Mouse (Mus musculus) cerebellum, adult 2 months (tissue): Measurements from ENCODE around the gene Tmem205. TPM values are rescaled to one million over a fixed set of nuclear protein-coding genes. Genes with fewer than 3 reads are reported as not detected.

Source experiments
- DNase-seq, 2 experiments: peaks; one replicate each; pipeline ENCODE4 v3.0.0; 2021
- H3K27ac ChIP-seq: fragments of 200-500 bp; 2 replicates; pipeline ENCODE4 v1.5.1; 2012; ENCODE audit warnings: low read length, control low read depth, inconsistent platforms; ENCODE audit not compliant: insufficient read depth
- H3K27me3 ChIP-seq: fragments of 200-500 bp; 2 replicates; pipeline ENCODE4 v1.6.1; 2012; ENCODE audit warnings: inconsistent platforms, mild to moderate bottlenecking, low read length, moderate library complexity; ENCODE audit not compliant: control insufficient read depth, insufficient read depth
- H3K4me1 ChIP-seq: fragments of 200-500 bp; 2 replicates; pipeline ENCODE4 v1.6.1; 2011; ENCODE audit warnings: low read length; ENCODE audit not compliant: control insufficient read depth, insufficient read depth
- H3K4me3 ChIP-seq: fragments of 200-500 bp; replicated peaks from 2 replicates; pipeline ENCODE3; 2011; ENCODE audit warnings: mild to moderate bottlenecking, low read depth, low read length, control low read depth; ENCODE audit not compliant: insufficient read depth
- CTCF ChIP-seq: fragments of 200-500 bp; IDR thresholded peaks from 2 replicates; pipeline ENCODE4 v1.5.1; 2011; ENCODE audit warnings: low read depth, mild to moderate bottlenecking, control low read depth, low read length, moderate library complexity, borderline replicate concordance; ENCODE audit not compliant: insufficient read depth
- POLR2A ChIP-seq: fragments of 200-500 bp; IDR thresholded peaks from 2 replicates; pipeline ENCODE4 v1.6.1; 2011; ENCODE audit warnings: low read length, control low read depth, borderline replicate concordance; ENCODE audit not compliant: insufficient read depth
- WGBS: fragments of 180-500 bp; shearing (Covaris S2); methylation state at CpG from one replicate; pipeline ENCODE4 v1.1.7; 2018; 5-methylcytosine and 5-hydroxymethylcytosine counted together
- polyA plus RNA-seq: library from polyadenylated mRNA; depleted of rRNA; stranded (reverse); fragments of >200 nt; gene quantifications from 2 replicates; pipeline ENCODE4 v1.2.3, GENCODE M21; 2012; rRNA removed

Gene Tmem205
- polyA plus RNA-seq = 62.5 and 64.1 TPM in 2 replicates

DNA sequence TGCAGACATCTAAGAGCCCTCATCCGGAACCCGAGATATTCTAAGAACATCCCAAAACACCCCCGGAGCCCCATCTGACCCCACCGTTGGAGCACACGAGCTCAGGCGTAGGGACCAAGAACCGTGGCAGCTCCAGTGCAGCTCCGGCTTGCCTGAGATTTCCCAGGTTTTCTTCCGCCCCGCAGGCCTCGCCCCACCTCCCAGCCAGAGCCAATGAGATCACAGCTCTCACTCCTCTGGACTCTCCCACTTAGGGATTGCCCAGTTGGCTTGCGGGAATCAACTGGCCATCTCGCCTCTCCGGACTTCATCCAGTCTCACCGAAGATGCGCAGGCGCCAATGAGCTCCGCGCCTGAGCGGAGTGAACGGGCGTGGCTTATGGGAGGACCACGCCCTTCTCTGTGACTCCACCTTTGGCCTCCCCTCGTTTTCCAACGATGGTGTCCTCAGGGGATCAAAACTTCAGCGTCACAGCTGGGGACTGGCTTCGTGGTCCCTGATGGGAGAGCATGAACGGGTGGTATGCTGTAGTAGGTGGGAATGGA lies at the start of gene Tmem205, which contains the start of gene Ccdc159:
Gene Tmem205, minus strand, starts transcription at position 349 of the 546 bp plus-strand sequence.
Gene Ccdc159, plus strand, starts transcription at position 264 of the 546 bp plus-strand sequence.
- H3K4me1 ChIP-seq = peaks cover 14% of the 10 kb centered on the region
- peak; percentile 93 to 98 for DNase-seq
- WGBS = under 1% methylated on average over 28 of the region's 28 CpGs
- peak within 1 kb of the TSS; percentile 2; the same call in 1 of the 2 replicates for H3K27ac ChIP-seq
- H3K27me3 ChIP-seq = no peaks in the 10 kb centered on the region
- TF ChIP-seq CTCF = no peak
- TF ChIP-seq POLR2A = peak; percentile 87
- peak within 1 kb of the TSS; percentile 74 for H3K4me3 ChIP-seq

DNA sequence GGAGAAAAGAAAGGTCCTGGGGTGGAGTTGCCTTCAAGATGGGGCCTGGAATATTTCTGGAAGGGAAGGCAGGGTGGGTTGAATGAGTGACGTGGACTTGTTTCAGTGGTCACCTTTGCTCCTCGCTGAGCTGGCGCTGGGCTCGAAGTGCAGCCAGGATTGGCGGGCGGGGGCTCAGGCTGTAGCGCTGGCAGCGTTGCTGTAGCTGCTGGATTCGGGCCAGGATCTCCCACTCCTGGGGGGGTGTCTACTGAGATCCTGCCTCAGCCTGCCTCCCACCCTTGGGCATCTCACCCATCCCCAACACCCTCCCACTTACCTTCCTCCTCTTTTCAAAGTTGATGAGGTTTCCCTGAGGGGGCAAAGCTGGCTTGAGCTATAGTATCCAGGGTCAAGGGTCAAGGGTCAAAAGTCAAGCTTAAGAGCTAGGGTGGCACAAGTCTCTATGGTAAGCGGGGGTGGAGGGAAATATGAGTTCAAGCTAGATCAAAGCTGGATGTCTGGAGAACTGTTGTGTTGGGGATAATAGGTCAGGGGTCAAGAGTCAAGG lies 49.3 kb upstream of the Tmem205 start:
- WGBS = 44% methylated on average over 10 of the region's 10 CpGs
- TF ChIP-seq CTCF (no peak), POLR2A (no peak)
- H3K27ac ChIP-seq = no peak overlapping the region
- H3K27me3 ChIP-seq = no peaks in the 10 kb centered on the region
- DNase-seq = no peak
- no peak overlapping the region for H3K4me3 ChIP-seq
- H3K4me1 ChIP-seq = peaks cover 10% of the 10 kb centered on the region

DNA sequence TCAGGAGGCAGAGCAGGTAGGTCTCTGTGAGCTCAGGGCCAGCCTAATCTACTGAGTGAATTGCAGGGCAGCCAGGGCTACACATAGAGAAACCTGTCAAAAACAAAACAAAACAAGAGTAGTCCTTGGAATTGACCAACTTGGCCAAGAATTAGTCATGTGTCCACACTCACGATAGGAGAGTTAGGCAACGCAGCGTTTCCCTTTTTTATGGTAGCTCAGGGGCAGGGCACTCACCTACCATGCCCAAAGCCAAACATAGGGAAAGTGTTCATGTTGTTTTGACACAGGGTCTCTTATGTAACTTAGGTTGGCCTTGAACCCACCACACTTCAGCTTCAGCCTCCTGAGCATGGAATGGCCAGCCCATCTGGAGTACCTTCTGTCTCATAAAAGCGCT lies 41.9 kb upstream of the Tmem205 start:
- no peaks in the 10 kb centered on the region for H3K27me3 ChIP-seq
- H3K4me3 ChIP-seq = no peak overlapping the region
- H3K27ac ChIP-seq = peak overlapping the region; percentile 23; the same call in 1 of the 2 replicates
- WGBS = 61% methylated on average over 4 of the region's 4 CpGs
- peaks cover 7% of the 10 kb centered on the region for H3K4me1 ChIP-seq
- TF ChIP-seq POLR2A = no peak
- TF ChIP-seq CTCF = no peak
- DNase-seq = no peak

DNA sequence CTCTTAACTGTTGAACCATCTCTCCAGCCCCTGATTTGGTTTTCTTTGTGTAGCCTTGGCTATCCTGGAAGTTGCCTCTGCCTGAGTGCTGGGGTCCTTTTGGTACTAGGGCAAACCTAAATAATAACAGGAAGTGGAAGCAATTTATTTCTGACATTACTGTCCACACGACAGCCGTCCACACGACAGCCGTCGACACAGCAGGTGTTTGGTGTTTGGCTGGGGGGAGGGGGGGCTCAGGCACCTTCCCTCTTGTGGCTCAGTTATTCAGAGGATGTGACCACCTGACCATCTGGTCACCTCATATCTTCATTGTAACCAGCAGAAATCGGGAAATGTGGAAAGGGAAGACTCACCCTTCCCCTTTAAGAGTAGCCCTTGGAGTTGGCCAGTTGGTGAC lies 41.5 kb upstream of the Tmem205 start:
- H3K27me3 ChIP-seq = no peaks in the 10 kb centered on the region
- no peak for TF ChIP-seq POLR2A
- no peak for TF ChIP-seq CTCF
- H3K27ac ChIP-seq = 0 out of 2 replicates have a peak overlapping the region, but pooled peaks have one; percentile 23
- peaks cover 7% of the 10 kb centered on the region for H3K4me1 ChIP-seq
- H3K4me3 ChIP-seq = no peak overlapping the region
- DNase-seq = no peak
- WGBS = 9% methylated on average over 6 of the region's 6 CpGs

DNA sequence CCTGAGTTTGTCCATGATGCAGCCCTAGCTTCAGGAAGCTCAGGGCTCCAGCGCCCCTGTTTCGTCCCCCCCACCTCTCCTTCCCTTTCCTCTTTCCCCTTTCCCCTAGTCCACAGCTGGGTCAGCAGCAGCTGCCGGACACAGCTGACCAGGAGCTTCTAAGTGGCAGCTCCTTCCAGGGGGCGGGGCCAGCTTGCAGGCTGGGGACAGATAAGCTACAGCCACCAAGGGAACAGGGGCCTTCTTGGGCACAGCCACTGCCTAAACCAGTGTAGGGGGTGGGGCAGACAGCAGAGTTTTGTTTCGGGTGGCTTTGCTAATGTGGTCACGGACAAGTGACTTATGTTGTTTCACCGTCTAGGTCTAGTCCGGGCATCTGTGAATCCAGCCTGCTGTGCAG lies 36.1 kb upstream of the Tmem205 start, which contains the start of gene Epor:
Gene Epor, minus strand, starts transcription at position 90 of the 400 bp plus-strand sequence.
- Histone ChIP-seq H3K27ac (peak within 1 kb of the TSS; percentile 17; the same call in 1 of the 2 replicates), H3K27me3 (no peaks in the 10 kb centered on the region), H3K4me3 (peak within 1 kb of the TSS; percentile 50), H3K4me1 (peaks cover 12% of the 10 kb centered on the region)
- WGBS = 28% methylated on average over 8 of the region's 8 CpGs
- DNase-seq = peak in 1 of 2 experiments; percentile 32
- TF ChIP-seq POLR2A (no peak), CTCF (no peak)

DNA sequence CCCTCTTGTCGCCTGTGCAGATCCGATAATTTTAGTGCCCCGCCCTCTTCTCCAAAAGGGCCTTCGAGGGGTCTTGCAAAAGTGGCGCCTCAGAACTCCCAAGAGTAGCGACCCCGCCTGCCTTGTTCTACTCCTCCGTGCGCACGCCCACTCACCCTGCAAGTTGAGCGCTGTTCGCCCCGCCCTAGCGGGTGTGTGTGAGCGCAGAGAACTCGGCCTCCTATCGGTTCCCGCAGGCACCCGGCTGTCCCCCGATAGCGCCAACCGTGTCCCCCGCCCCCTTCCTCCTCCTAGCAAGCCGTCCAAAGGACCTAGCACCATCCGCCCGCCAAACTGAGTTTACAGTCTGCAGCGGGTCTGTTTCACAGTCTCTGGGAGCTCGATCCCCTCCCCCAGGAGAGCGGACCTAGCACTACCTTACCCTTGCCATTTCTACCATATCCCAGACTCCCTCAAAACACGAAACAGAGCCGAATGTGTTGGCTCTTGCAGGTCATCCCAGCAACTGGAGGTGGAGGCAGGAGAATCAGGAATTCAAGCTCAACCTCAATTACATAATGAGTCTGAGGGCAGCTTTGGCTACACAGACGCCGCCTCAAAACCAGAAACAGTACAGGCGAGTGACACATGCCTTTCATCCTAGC lies 35.2 kb upstream of the Tmem205 start:
- WGBS = 6% methylated on average over 34 of the region's 34 CpGs

DNA sequence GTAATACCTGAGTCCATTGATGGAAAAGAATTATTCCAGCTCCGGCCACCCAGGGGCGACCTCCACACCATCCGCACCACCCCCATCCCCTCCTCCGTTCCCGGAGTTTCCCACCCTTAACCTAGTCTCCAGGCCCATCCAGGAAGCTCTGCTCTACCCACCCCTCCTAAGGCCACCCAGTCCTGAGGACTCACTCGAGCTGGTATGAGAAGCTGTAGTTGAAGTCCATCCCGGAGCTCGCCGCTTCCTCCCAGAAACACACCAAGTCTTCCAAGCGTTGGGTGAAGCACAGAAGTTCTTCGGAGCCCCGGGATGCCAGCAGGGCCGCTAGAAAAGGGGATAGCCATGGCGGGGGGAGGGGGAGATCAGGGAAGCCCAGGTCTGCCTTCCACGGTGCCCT lies 34.7 kb upstream of the Tmem205 start:
- Histone ChIP-seq H3K4me3 (peak overlapping the region; percentile 50), H3K4me1 (peaks cover 12% of the 10 kb centered on the region), H3K27ac (no peak overlapping the region), H3K27me3 (no peaks in the 10 kb centered on the region)
- peak; percentile 26 to 40 for DNase-seq
- TF ChIP-seq CTCF (peak; percentile 31; the same call in 1 of the 2 replicates), POLR2A (no peak)
- WGBS = 1% methylated on average over 15 of the region's 15 CpGs

More for the DNA sequence above, 35.2 kb upstream of the Tmem205 start:
- Histone ChIP-seq H3K4me3 (peak overlapping the region; percentile 50), H3K4me1 (peaks cover 12% of the 10 kb centered on the region), H3K27ac (peak overlapping the region; percentile 17; the same call in 1 of the 2 replicates), H3K27me3 (no peaks in the 10 kb centered on the region)
- DNase-seq = peak; percentile 67 to 69
- TF ChIP-seq CTCF (peak; percentile 7; the same call in 1 of the 2 replicates), POLR2A (no peak)

DNA sequence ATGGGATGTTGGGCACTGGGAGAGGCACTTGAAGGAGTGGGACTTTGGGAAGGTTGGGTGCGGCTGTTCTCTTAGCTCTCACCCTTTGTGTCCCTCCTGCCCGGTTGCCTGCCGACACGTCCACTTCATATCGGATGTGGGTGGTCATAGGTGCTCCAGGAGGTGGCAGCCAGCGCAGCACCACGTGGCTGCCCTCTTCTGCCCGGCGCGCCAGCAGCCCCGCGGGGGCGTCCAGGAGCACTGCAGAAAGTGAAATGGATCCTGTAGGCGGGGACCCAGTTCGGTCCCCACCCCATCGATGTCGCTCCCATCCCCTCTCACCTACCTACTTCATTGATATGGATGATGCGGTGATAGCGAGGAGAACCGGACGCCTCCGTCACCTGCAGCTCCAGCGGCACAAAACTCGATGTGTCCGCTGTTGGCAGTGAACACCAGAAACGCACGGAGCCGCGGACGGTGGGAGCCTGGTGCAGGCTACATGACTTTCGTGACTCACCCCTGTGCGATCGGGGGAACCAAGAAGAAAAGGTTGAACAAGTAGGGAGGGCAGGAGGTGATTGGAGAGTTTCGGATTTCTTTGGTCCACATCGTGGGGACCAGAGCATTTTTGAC lies 34.1 kb upstream of the Tmem205 start:
- TF ChIP-seq CTCF (no peak), POLR2A (no peak)
- Histone ChIP-seq H3K27me3 (no peaks in the 10 kb centered on the region), H3K4me3 (peak overlapping the region; percentile 50), H3K4me1 (peaks cover 12% of the 10 kb centered on the region), H3K27ac (no peak overlapping the region)
- DNase-seq = peak; percentile 23 to 48
- WGBS = 5% methylated on average over 35 of the region's 35 CpGs
